In genomic region chr8:86647771-86648170, GRCm38 (mm10) we compare ENCODE assay signal across 22 mouse cellular contexts. TPM values are rescaled to one million over a fixed set of nuclear protein-coding genes. Genes with fewer than 3 reads are reported as not detected.
DNase-seq lines count a peak whose midpoint lies in the region; ATAC-seq and TF ChIP-seq lines count a peak whose summit lies in the region.
"Had no signal": no experiment of that assay in that cellular context is flagged by ENCODE, and none has a peak within 500 bp of the region (broad histone marks: within the 10 kb centered on the region; RNA-seq: fewer than 3 reads in every experiment).

No protein-coding gene starts in this region.

- TF ChIP-seq CTCF in left cerebral cortex, adult 2 months (IDR thresholded peaks at IDR 0.05): no peak

- H3K27ac ChIP-seq in left cerebral cortex, adult 2 months: peak overlapping the region; percentile 46; the same call in 1 of the 2 replicates
- H3K27ac ChIP-seq: embryonic facial prominence, embryonic 10.5 days; embryonic facial prominence, embryonic 12.5 days; forebrain, embryonic 13.5 days; forebrain, embryonic 15.5 days had no signal

- peak; percentile 42 for ATAC-seq in frontal cortex, adult (ENCODE audit: low TSS enrichment)
- ATAC-seq: CD4-positive, CD25-positive, alpha-beta regulatory T cell, adult 4 months; forebrain, embryonic 13.5 days; forebrain, embryonic 15.5 days; forebrain, postnatal 0 days; Patski had no signal

- H3K4me3 ChIP-seq in left cerebral cortex, adult 2 months: no peak overlapping the region
- H3K4me3 ChIP-seq: embryonic facial prominence, embryonic 10.5 days; embryonic facial prominence, embryonic 12.5 days; forebrain, embryonic 13.5 days; forebrain, embryonic 15.5 days had no signal

- intact Hi-C loops in left cerebral cortex, adult 2 months (cut with DNase I): no loop called here

- DNase-seq in frontal cortex, postnatal 25 days (ENCODE audit: low spot score in 2 of 2): no peak
- DNase-seq in left cerebral cortex, adult 2 months (ENCODE audit: extremely low spot score in 1 of 2, low spot score in 2 of 2): no peak
- DNase-seq in left cerebral cortex, adult 18-20 months (ENCODE audit: low spot score in 2 of 2): no peak
- peak; percentile 12 for DNase-seq in T-cell, adult 2 months (ENCODE audit: low spot score)
- no peak for DNase-seq in gastrocnemius, postnatal 4 days (ENCODE audit: low spot score in 2 of 2)
- DNase-seq: adrenal gland, adult 2 months; adrenal gland, postnatal 10 days; adrenal gland, postnatal 25 days; B cell, adult 2 months; cerebellum, adult 11-12 months; cerebellum, adult 2 months; cerebellum, adult 9-10 months; cerebellum, postnatal 10 days; cerebellum, postnatal 25 days; forebrain, postnatal 0 days had no signal

RNA-seq across cellular contexts. Expression of gene Lonp2, which starts 23.9 kb away (rescaled TPM):
- 10 to 100 TPM; 68.3 to 70.9 TPM for total RNA-seq in left cerebral cortex, adult 2 months (2021)
- 10 to 100 TPM; 76.2 to 80.4 TPM for total RNA-seq in left cerebral cortex, adult 18-20 months (2021)
- 10 to 100 TPM; 47.1 to 49.5 TPM for total RNA-seq in gastrocnemius, postnatal 4 days (2021)
